Mouse (Mus musculus) large intestine, adult 2 months (tissue): ENCODE measurements around the gene Lmtk2. TPM values are rescaled to one million over a fixed set of nuclear protein-coding genes. Genes with fewer than 3 reads are reported as not detected.

Experiments used
- DNase-seq: peaks from one replicate; pipeline ENCODE4 v3.0.0-alpha.2; 2012; ENCODE audit warnings: low read depth, low spot score
- WGBS: fragments of 180-500 bp; shearing (Covaris S2); methylation state at CpG from one replicate; pipeline ENCODE4 v1.1.7; 2018; 5-methylcytosine and 5-hydroxymethylcytosine counted together
- polyA plus RNA-seq: library from polyadenylated mRNA; depleted of rRNA; stranded (reverse); fragments of >200 nt; gene quantifications from 2 replicates; pipeline ENCODE4 v1.2.3, GENCODE M21; 2012

Lmtk2 gene
- polyA plus RNA-seq, 1 experiment = 21.9 TPM

GRCm38 (mm10) chr5:144105471-144106129 lies 5.4 kb downstream of the Lmtk2 start:
- DNase-seq = no peak

GRCm38 (mm10) chr5:144106130-144106510 lies 5.9 kb downstream of the Lmtk2 start:
- DNase-seq = no peak
- WGBS = 70% methylated on average over 3 of the region's 3 CpGs

More at GRCm38 (mm10) chr5:144105471-144106129, 5.4 kb downstream of the Lmtk2 start:
- 63% methylated on average over 6 of the region's 6 CpGs for WGBS

GRCm38 (mm10) chr5:144109201-144109600 lies 9.0 kb downstream of the Lmtk2 start:
- WGBS = 85% methylated on average over 8 of the region's 8 CpGs
- no peak for DNase-seq

GRCm38 (mm10) chr5:144112574-144113438 lies 12.6 kb downstream of the Lmtk2 start:
- DNase-seq = no peak
- WGBS = 79% methylated on average over 11 of the region's 11 CpGs

GRCm38 (mm10) chr5:144114068-144114467 lies 13.8 kb downstream of the Lmtk2 start:
- DNase-seq = no peak
- 87% methylated on average over 2 of the region's 2 CpGs for WGBS

GRCm38 (mm10) chr5:144114970-144115627 lies 14.9 kb downstream of the Lmtk2 start:
- no peak for DNase-seq
- WGBS = 70% methylated on average over 5 of the region's 5 CpGs

GRCm38 (mm10) chr5:144115628-144115977 lies 15.4 kb downstream of the Lmtk2 start:
- 86% methylated on average over 2 of the region's 2 CpGs for WGBS
- DNase-seq = no peak

GRCm38 (mm10) chr5:144118271-144118670 lies 18.0 kb downstream of the Lmtk2 start:
- WGBS = 96% methylated on average over 4 of the region's 4 CpGs
- DNase-seq = no peak

GRCm38 (mm10) chr5:144119286-144119685 lies 19.1 kb downstream of the Lmtk2 start:
- WGBS = 43% methylated on average over 2 of the region's 2 CpGs
- DNase-seq = no peak

GRCm38 (mm10) chr5:144121489-144121888 lies 21.3 kb downstream of the Lmtk2 start:
- DNase-seq = no peak

GRCm38 (mm10) chr5:144125979-144126755 lies 25.9 kb downstream of the Lmtk2 start:
- no peak for DNase-seq
- 57% methylated on average over 9 of the region's 9 CpGs for WGBS

GRCm38 (mm10) chr5:144143531-144143930 lies 43.3 kb downstream of the Lmtk2 start:
- no peak for DNase-seq
- 83% methylated on average over 5 of the region's 5 CpGs for WGBS

- no peak for DNase-seq
Measured at GRCm38 (mm10) chr5:144146898-144147297, 46.7 kb downstream of the Lmtk2 start.

- DNase-seq = no peak
- WGBS = 96% methylated on average over 4 of the region's 4 CpGs
Measured at GRCm38 (mm10) chr5:144149530-144149929, 49.3 kb downstream of the Lmtk2 start.

GRCm38 (mm10) chr5:144151270-144151669 lies 51.0 kb downstream of the Lmtk2 start:
- no peak for DNase-seq
- 63% methylated on average over 4 of the region's 4 CpGs for WGBS

- 17% methylated on average over 7 of the region's 7 CpGs for WGBS
Measured at GRCm38 (mm10) chr5:144154528-144154927, 54.3 kb downstream of the Lmtk2 start.

GRCm38 (mm10) chr5:144158604-144159003 lies 58.4 kb downstream of the Lmtk2 start:
- WGBS = 12% methylated on average over 4 of the region's 4 CpGs
- DNase-seq = peak; percentile 97

More at GRCm38 (mm10) chr5:144154528-144154927, 54.3 kb downstream of the Lmtk2 start:
- DNase-seq = peak; percentile 43

GRCm38 (mm10) chr5:144159137-144159536 lies 58.9 kb downstream of the Lmtk2 start:
- DNase-seq = peak; percentile 33
- WGBS = 37% methylated on average over 8 of the region's 8 CpGs

- DNase-seq = no peak
- 87% methylated on average over 5 of the region's 5 CpGs for WGBS
Measured at GRCm38 (mm10) chr5:144162080-144162812, 62.0 kb downstream of the Lmtk2 start.
